Mouse (Mus musculus) MEL (cell line): ENCODE measurements at regions not wholly inside any gene's neighbourhood (a gene's known extent, or its start where the extent isn't known, plus 50 kb on each side); places are given as distances from the start of the nearest gene placed in this dataset.

Experiments used
- DNase-seq: peaks from one replicate; pipeline ENCODE4 v3.0.0; 2011; ENCODE audit warnings: low read depth, low spot score
- H3K27ac ChIP-seq: 2 replicates; pipeline ENCODE4 v1.5.1; 2012; ENCODE audit warnings: low read depth, mild to moderate bottlenecking, control low read depth, low read length, moderate library complexity; ENCODE audit not compliant: control insufficient read depth
- H3K27me3 ChIP-seq, 2 experiments: fragments of 150-350 bp in 1 of 2; sonication (generic) in 1 of 2; 2 replicates each; pipeline ENCODE4 v1.6.1; 2012; ENCODE audit warnings: low read length in 2 of 2, mild to moderate bottlenecking in 2 of 2, improper control_type of control experiment in 1 of 2, moderate library complexity in 1 of 2; ENCODE audit not compliant: insufficient read depth in 2 of 2, control insufficient read depth in 1 of 2
- H3K36me3 ChIP-seq, 2 experiments: 2 replicates each; pipeline ENCODE4 v1.6.1; 2012 to 2014; ENCODE audit warnings: low read length in 2 of 2, improper control_type of control experiment in 1 of 2, inconsistent platforms in 1 of 2, mild to moderate bottlenecking in 1 of 2; ENCODE audit not compliant: insufficient read depth in 2 of 2, control insufficient read depth in 1 of 2
- H3K4me1 ChIP-seq, 2 experiments: fragments of 150-350 bp in 1 of 2; sonication (generic) in 1 of 2; 2 replicates each; pipeline ENCODE4 v1.6.1; 2012; ENCODE audit warnings: low read length in 2 of 2, improper control_type of control experiment in 1 of 2, mild to moderate bottlenecking in 1 of 2; ENCODE audit not compliant: insufficient read depth in 2 of 2, control insufficient read depth in 1 of 2
- H3K4me3 ChIP-seq, 2 experiments: fragments of 150-350 bp in 1 of 2; sonication (generic) in 1 of 2; 2 replicates each; pipeline ENCODE4 v1.5.1; 2012; ENCODE audit warnings: low read depth in 2 of 2, low read length in 2 of 2, mild to moderate bottlenecking in 2 of 2, moderate library complexity in 2 of 2, control low read depth in 1 of 2, improper control_type of control experiment in 1 of 2; ENCODE audit not compliant: control insufficient read depth in 1 of 2, insufficient read depth in 1 of 2
- H3K79me2 ChIP-seq: 2 replicates; pipeline ENCODE4 v1.6.1; 2012; ENCODE audit warnings: mild to moderate bottlenecking, low read length, moderate library complexity; ENCODE audit not compliant: control insufficient read depth, poor library complexity, insufficient read depth
- H3K9ac ChIP-seq: 2 replicates; pipeline ENCODE4 v1.6.1; 2012; ENCODE audit warnings: low read depth, mild to moderate bottlenecking, control low read depth, low read length, moderate library complexity; ENCODE audit not compliant: control insufficient read depth, poor library complexity, severe bottlenecking
- H3K9me3 ChIP-seq: fragments of 150-350 bp; sonication (generic); replicated peaks from 2 replicates; pipeline ENCODE4 v1.6.1; 2012; ENCODE audit warnings: mild to moderate bottlenecking, low read length, improper control_type of control experiment, moderate library complexity; ENCODE audit not compliant: insufficient read depth
- CHD1 ChIP-seq: IDR thresholded peaks from 2 replicates; pipeline ENCODE4 v1.6.1; 2012; ENCODE audit warnings: low read depth, mild to moderate bottlenecking, inconsistent platforms, low read length, improper control_type of control experiment
- CHD2 ChIP-seq: IDR thresholded peaks from 2 replicates; pipeline ENCODE4 v1.6.1; 2011; ENCODE audit warnings: low read length, improper control_type of control experiment
- CTCF ChIP-seq, 3 experiments: IDR thresholded peaks in 2 of 3; conservative IDR thresholded peaks in 1 of 3; 2 replicates each; pipeline ENCODE4 v1.5.1; 2011 to 2012; ENCODE audit warnings: low read length in 3 of 3, low read depth in 2 of 3, mild to moderate bottlenecking in 2 of 3, improper control_type of control experiment in 1 of 3, inconsistent platforms in 1 of 3, mixed read lengths in 1 of 3, moderate library complexity in 1 of 3; ENCODE audit not compliant: control insufficient read depth in 1 of 3, insufficient read depth in 1 of 3, poor library complexity in 1 of 3, severe bottlenecking in 1 of 3
- EP300 ChIP-seq, 2 experiments: IDR thresholded peaks; 2 replicates each; pipeline ENCODE4 v1.6.1; 2011; ENCODE audit warnings: improper control_type of control experiment in 2 of 2, low read length in 2 of 2, low read depth in 1 of 2, mild to moderate bottlenecking in 1 of 2
- GABPA ChIP-seq: IDR thresholded peaks from 2 replicates; pipeline ENCODE4 v1.6.1; 2012; ENCODE audit warnings: low read depth, mild to moderate bottlenecking, inconsistent platforms, low read length, improper control_type of control experiment, moderate library complexity
- GATA1 ChIP-seq: IDR thresholded peaks from 2 replicates; pipeline ENCODE4 v1.6.1; 2011; ENCODE audit warnings: low read depth, low read length, improper control_type of control experiment
- JUND ChIP-seq: IDR thresholded peaks from 2 replicates; pipeline ENCODE4 v1.6.1; 2011; ENCODE audit warnings: low read depth, mild to moderate bottlenecking, improper control_type of control experiment, low read length
- MAFK ChIP-seq: IDR thresholded peaks from 2 replicates; pipeline ENCODE4 v1.6.1; 2011; ENCODE audit warnings: low read depth, mild to moderate bottlenecking, low read length, improper control_type of control experiment, borderline replicate concordance
- MAX ChIP-seq: IDR thresholded peaks from 2 replicates; pipeline ENCODE4 v1.6.1; 2011; ENCODE audit warnings: low read length, improper control_type of control experiment
- MAZ ChIP-seq: IDR thresholded peaks from 2 replicates; pipeline ENCODE4 v1.6.1; 2012; ENCODE audit warnings: low read depth, mild to moderate bottlenecking, inconsistent platforms, low read length, improper control_type of control experiment
- MEF2A ChIP-seq: IDR thresholded peaks from 2 replicates; pipeline ENCODE4 v1.6.1; 2014; ENCODE audit warnings: low read depth, mild to moderate bottlenecking, inconsistent platforms, low read length, improper control_type of control experiment; ENCODE audit not compliant: poor library complexity, insufficient replicate concordance, severe bottlenecking; ENCODE audit errors: extremely low read depth
- MXI1 ChIP-seq: IDR thresholded peaks from 2 replicates; pipeline ENCODE4 v1.6.1; 2011; ENCODE audit warnings: mild to moderate bottlenecking, low read depth, low read length, improper control_type of control experiment
- MYB ChIP-seq: IDR thresholded peaks from 2 replicates; pipeline ENCODE4 v1.6.1; 2011; ENCODE audit warnings: mild to moderate bottlenecking, low read depth, low read length, improper control_type of control experiment
- MYC ChIP-seq: IDR thresholded peaks from 2 replicates; pipeline ENCODE4 v1.6.1; 2011; ENCODE audit warnings: low read depth, mild to moderate bottlenecking, low read length, improper control_type of control experiment, moderate library complexity
- POLR2A ChIP-seq, 2 experiments: IDR thresholded peaks; 2 replicates each; pipeline ENCODE4 v1.6.1; 2011 to 2012; ENCODE audit warnings: low read length in 2 of 2, mild to moderate bottlenecking in 2 of 2, control low read depth in 1 of 2, improper control_type of control experiment in 1 of 2, low read depth in 1 of 2, moderate library complexity in 1 of 2; ENCODE audit not compliant: control insufficient read depth in 1 of 2, insufficient read depth in 1 of 2, poor library complexity in 1 of 2
- POLR2AphosphoS2 ChIP-seq: IDR thresholded peaks from 2 replicates; pipeline ENCODE4 v1.6.1; 2011; ENCODE audit warnings: low read length, improper control_type of control experiment
- POLR2AphosphoS5 ChIP-seq: IDR thresholded peaks from 2 replicates; pipeline ENCODE4 v1.6.1; 2012; ENCODE audit warnings: low read depth, borderline replicate concordance, mild to moderate bottlenecking, inconsistent platforms, low read length, moderate library complexity, mixed read lengths
- RAD21 ChIP-seq: IDR thresholded peaks from 2 replicates; pipeline ENCODE4 v1.6.1; 2011; ENCODE audit warnings: mild to moderate bottlenecking, low read depth, low read length, improper control_type of control experiment
- TCF12 ChIP-seq: IDR thresholded peaks from 2 replicates; pipeline ENCODE4 v1.6.1; 2014; ENCODE audit warnings: low read depth, mild to moderate bottlenecking, inconsistent platforms, low read length, improper control_type of control experiment, moderate library complexity
- USF1 ChIP-seq: IDR thresholded peaks from 2 replicates; pipeline ENCODE4 v1.6.1; 2014; ENCODE audit warnings: low read depth, mild to moderate bottlenecking, inconsistent platforms, low read length, improper control_type of control experiment, moderate library complexity
- ZC3H11A ChIP-seq: IDR thresholded peaks from 2 replicates; pipeline ENCODE4 v1.6.1; 2012; ENCODE audit warnings: low read depth, mild to moderate bottlenecking, inconsistent platforms, low read length, improper control_type of control experiment
- ZKSCAN1 ChIP-seq: IDR thresholded peaks from 2 replicates; pipeline ENCODE4 v1.6.1; 2012; ENCODE audit warnings: low read depth, mild to moderate bottlenecking, inconsistent platforms, low read length, improper control_type of control experiment, moderate library complexity
- ZMIZ1 ChIP-seq: IDR thresholded peaks from 2 replicates; pipeline ENCODE4 v1.6.1; 2012; ENCODE audit warnings: low read depth, mild to moderate bottlenecking, inconsistent platforms, low read length, improper control_type of control experiment, moderate library complexity
- ZNF384 ChIP-seq: IDR thresholded peaks from 2 replicates; pipeline ENCODE4 v1.6.1; 2012; ENCODE audit warnings: low read depth, mild to moderate bottlenecking, inconsistent platforms, low read length, improper control_type of control experiment

DNA sequence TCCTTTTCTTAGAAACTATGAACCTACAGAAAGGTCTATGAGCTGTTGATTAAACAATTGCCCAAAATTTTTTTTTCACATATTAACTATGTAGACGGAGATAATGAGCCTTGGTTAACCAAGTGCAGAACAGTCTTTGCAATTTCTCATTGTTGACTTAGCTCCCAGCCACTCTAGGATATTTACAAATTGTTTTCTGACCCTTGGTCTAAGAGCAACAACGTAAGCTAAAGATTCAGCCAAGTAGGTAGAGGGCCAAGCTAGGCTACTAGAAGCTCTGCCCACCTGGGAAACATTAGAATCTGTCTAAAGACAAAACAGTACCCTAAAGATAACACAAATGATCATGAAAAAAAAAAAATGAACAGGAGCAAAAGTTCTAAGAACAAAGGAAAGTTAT is 67.5 kb upstream of the Map9 start:
- Histone ChIP-seq H3K9ac (no peak overlapping the region), H3K79me2 (no peaks in the 10 kb centered on the region), H3K9me3 (no peaks in the 10 kb centered on the region), H3K27me3 (no peaks in the 10 kb centered on the region), H3K36me3 (no peaks in the 10 kb centered on the region), H3K4me1 (no peaks in the 10 kb centered on the region), H3K4me3 (no peak overlapping the region), H3K27ac (no peak overlapping the region)
- TF ChIP-seq CTCF (IDR thresholded peaks at IDR 0.05 in 2 of 3, conservative IDR thresholded peaks at IDR 0.05 in 1 of 3; ENCODE audit: control insufficient read depth in 1 of 3, insufficient read depth in 1 of 3, low read depth in 2 of 3, low read length in 3 of 3, poor library complexity in 1 of 3, severe bottlenecking in 1 of 3) = no peak
- no peak for TF ChIP-seq GABPA
- TF ChIP-seq TCF12 = no peak
- no peak for TF ChIP-seq MYC
- TF ChIP-seq POLR2A (IDR thresholded peaks at IDR 0.05; ENCODE audit: control insufficient read depth in 1 of 2, insufficient read depth in 1 of 2, low read depth in 1 of 2, low read length in 2 of 2, poor library complexity in 1 of 2) = no peak
- TF ChIP-seq CHD1 = no peak
- no peak for TF ChIP-seq MAZ
- TF ChIP-seq ZKSCAN1 = no peak
- TF ChIP-seq USF1 = no peak
- no peak for TF ChIP-seq MXI1
- TF ChIP-seq JUND = no peak
- no peak for TF ChIP-seq ZMIZ1
- TF ChIP-seq MEF2A = no peak
- no peak for TF ChIP-seq MAX
- TF ChIP-seq ZC3H11A = no peak
- no peak for TF ChIP-seq GATA1
- TF ChIP-seq EP300 (IDR thresholded peaks at IDR 0.05; ENCODE audit: low read depth in 1 of 2, low read length in 2 of 2) = no peak
- TF ChIP-seq MYB = no peak
- no peak for TF ChIP-seq MAFK
- DNase-seq = no peak

- Histone ChIP-seq H3K4me1 (no peaks in the 10 kb centered on the region), H3K36me3 (no peaks in the 10 kb centered on the region), H3K27ac (no peak overlapping the region), H3K9me3 (no peaks in the 10 kb centered on the region), H3K9ac (no peak overlapping the region), H3K79me2 (no peaks in the 10 kb centered on the region), H3K27me3 (no peaks in the 10 kb centered on the region), H3K4me3 (peak overlapping the region in 1 of 2 experiments; percentile 7; a peak in 1 of 4 replicates)
- no peak for TF ChIP-seq CHD2
- TF ChIP-seq POLR2AphosphoS5 = no peak
- TF ChIP-seq MAX = no peak
- no peak for TF ChIP-seq RAD21
- no peak for TF ChIP-seq MAFK
- TF ChIP-seq ZC3H11A = no peak
- TF ChIP-seq POLR2AphosphoS2 = no peak
- TF ChIP-seq CTCF (IDR thresholded peaks at IDR 0.05 in 2 of 3, conservative IDR thresholded peaks at IDR 0.05 in 1 of 3; ENCODE audit: control insufficient read depth in 1 of 3, insufficient read depth in 1 of 3, low read depth in 2 of 3, low read length in 3 of 3, poor library complexity in 1 of 3, severe bottlenecking in 1 of 3) = no peak
- no peak for TF ChIP-seq JUND
- TF ChIP-seq ZNF384 = no peak
- DNase-seq = no peak
These were observed 68.8 kb upstream of the Map9 start for GRCm38 (mm10) chr3:82288996-82289395.
